Mouse (Mus musculus) right cerebral cortex, adult 2 months (tissue): ENCODE results near the gene Zzz3.

Experiments used
- DNase-seq, 2 experiments: peaks; one replicate each; pipeline ENCODE4 v3.0.0; 2021 to 2022; ENCODE audit warnings: low spot score in 2 of 2

The Zzz3 gene

GRCm38 (mm10) chr3:152497084-152497483 lies 101.8 kb downstream of the Zzz3 start:
- DNase-seq: no peak

GRCm38 (mm10) chr3:152497842-152498241 lies 102.6 kb downstream of the Zzz3 start:
- DNase-seq: no peak

- DNase-seq: no peak
These were observed 103.9 kb downstream of the Zzz3 start for GRCm38 (mm10) chr3:152498968-152499696.

- no peak for DNase-seq
These were observed 112.6 kb downstream of the Zzz3 start for GRCm38 (mm10) chr3:152507900-152508299.

- no peak for DNase-seq
These were observed 113.2 kb downstream of the Zzz3 start for GRCm38 (mm10) chr3:152508419-152508993.

GRCm38 (mm10) chr3:152509268-152509667 lies 114.0 kb downstream of the Zzz3 start:
- no peak for DNase-seq
